Mouse (Mus musculus) hematopoietic multipotent progenitor cell, adult 10-12 weeks (in vitro differentiated cells): ENCODE data around the gene Zbtb46. TPM values are rescaled to one million over a fixed set of nuclear protein-coding genes. Genes with fewer than 3 reads are reported as not detected.

ENCODE experiments used
- polyA plus RNA-seq: library from polyadenylated mRNA; stranded (reverse); fragments of >175 nt; gene quantifications from 2 replicates; pipeline ENCODE4 v1.2.3, GENCODE M21; 2012; ENCODE audit warnings: low replicate concordance

The Zbtb46 gene
- 2.7 TPM in 2 replicates for polyA plus RNA-seq

DNA sequence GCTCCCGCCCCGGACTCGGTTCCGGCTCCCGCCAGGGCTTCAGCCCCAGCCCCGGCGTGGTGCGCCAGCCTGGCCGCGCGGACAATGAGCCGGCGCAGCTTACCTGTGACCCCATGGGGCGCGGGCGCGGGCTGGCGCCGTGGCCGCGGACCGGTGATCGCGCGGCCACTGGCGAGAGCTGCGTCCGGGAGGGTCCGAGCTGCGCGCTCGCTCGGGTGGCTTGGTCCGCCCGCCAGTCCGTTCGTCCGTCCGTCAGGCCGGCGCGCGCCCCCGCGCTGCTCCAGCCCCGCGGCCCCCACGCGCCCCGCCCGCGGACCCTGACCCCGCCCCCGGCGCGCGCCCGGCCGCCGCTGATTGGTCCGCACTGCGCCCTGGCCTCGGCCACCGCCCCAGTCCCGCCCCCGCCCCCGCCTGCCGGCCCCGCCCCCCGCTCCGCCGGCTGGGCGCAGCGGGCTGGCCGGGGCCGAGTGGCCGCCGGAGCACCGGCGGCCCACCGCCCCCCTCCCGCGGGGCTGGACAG is at the start of gene Zbtb46:
TSS of gene Zbtb46 (minus strand) at position 274 of the 520 bp plus-strand sequence.

DNA sequence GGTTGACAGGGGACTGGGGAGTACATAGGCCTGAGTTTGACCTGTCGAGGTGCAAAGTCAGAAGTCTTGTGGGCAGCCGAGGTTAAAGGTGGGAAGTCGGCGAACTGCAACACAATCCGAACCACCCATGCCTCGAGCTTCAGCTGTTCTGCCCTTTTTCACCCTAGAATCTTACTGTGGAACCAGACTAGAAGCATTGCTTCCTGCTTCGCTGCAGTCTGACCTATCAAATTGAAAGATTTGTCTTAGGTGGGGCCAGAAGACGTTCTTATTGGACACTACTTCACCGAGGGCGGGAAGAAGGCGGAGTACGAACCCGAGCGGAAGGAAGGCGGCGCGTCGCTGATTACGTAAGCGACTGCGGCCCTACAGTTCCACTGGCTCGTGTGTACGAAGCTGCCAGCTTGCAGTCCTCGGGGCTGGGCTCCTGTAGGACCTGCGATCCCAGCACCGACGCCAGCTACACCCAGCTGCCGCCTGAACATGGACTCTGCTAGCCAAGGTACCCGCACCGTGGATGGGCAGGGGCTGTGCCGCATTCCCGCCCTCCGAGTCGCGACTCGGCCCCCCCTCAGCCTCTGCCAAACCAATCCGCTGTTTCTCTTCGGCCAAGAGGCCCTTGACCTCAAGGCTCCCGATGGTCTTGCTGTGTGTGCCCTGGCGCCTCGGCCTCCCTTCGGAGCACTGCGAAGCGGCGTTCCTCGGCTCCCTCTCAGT is 37.8 kb upstream of the Zbtb46 start, which contains the start of gene Tpd52l2:
TSS of gene Tpd52l2 (plus strand) at position 312 of the 717 bp plus-strand sequence.

DNA sequence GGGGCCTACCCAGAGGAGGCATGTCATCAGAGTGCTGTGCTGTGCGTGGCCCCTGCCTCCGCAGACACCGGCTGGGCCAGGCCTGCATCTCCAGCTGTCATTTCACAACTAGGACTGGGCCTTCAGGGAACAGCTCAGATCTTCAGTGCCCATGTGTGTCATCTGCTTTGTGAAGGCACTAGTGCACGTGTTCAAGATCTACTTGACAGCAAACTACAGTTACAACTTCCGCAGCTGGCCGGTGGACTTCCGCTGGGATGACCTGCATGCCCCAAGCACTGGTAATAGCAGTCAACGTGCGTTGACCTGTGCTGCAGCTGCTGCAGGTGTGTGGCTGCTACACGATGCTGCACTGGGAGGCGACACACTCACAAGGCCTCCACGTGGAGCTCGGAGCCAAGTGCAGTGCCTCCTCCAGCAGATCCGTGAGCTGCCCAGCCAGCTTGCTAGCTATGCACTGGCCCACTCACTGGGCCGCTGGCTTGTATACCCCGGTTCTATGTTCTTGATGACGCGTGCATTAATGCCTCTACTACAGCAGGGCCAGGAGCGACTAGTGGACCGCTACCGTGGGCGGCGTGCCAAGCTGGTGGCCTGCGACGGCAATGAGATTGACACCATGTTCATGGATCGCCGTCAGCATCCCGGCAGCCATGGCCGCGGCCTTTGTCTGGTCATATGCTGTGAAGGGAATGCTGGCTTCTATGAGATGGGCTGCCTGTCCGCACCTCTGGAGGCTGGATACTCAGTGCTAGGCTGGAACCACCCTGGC is 34.1 kb upstream of the Zbtb46 start, which contains the start of gene Abhd16b:
TSS of gene Abhd16b (plus strand) at position 51 of the 772 bp plus-strand sequence.

DNA sequence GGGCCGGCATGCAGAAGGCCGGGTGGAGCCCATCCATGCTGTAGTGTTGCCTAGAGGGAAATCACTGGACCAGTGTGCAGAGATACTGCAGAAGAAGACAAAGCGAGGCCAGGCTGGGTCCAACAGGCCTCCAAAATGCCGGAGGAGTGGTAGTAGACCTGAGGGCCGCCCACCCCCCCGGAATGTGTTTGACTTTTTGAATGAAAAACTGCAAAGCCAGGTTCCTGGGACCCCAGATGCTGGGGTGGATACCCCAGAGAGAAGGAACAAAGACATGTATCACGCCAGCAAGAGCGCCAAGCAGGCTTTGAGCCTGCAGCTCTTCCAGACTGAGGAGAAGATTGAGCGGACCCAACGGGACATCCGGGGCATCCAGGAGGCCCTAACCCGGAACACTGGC is 79.4 kb downstream of the Zbtb46 start, which contains the start of gene Lime1:
TSS of gene Lime1 (plus strand) at position 301 of the 400 bp plus-strand sequence.

DNA sequence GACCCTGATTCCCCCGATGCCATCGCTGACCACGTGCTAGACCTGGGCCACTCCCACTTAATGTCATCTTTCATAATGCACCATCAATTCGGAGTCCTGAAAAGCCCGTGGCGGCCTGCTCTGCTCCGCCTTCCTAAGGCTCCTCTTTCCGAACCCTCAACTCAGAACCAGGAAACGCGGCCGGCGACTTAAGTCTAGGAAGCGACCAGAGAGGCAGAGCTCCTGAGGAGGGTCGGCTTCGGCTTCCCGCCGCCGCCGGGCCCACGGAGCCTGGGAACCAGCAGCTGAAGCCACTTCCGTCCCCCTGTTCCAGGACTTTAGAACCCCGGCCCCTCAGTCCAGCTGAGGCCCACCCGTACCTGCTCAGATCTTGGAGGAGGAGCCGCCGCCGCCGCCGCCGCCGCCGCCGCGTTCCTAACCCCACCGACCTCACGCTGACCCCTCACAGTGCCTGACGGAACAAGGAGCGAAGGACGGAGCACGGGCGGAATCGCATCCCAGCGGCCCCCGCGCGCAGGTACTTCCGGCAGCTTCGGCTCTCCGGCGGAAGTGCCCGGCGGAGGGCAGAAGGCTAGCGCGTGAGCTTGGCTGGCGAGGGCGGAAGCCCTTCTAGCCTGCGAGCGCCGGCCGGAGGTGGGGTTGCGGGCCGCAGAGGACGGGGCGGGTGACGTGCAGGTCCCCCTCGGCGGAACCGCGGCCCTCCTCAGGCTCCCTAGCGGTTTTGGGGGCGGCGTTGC is 94.2 kb downstream of the Zbtb46 start, which contains the start of the genes Zgpat and Arfrp1:
TSS of gene Zgpat (plus strand) at position 69 of the 737 bp plus-strand sequence.
TSS of gene Arfrp1 (minus strand) at position 545 of the 737 bp plus-strand sequence.

Other genes starting within 250 kb of the Zbtb46 start
- gene Srms, start 246.2 kb downstream of the Zbtb46 start, polyA plus RNA-seq, result 0.58 and 2.5 TPM in 2 replicates
- 1.9 and 3.0 TPM in 2 replicates for gene Fndc11, start 239.4 kb downstream of the Zbtb46 start, polyA plus RNA-seq
- gene Helz2, start 217.4 kb downstream of the Zbtb46 start, polyA plus RNA-seq, result 66.7 and 97.7 TPM in 2 replicates
- 26.1 and 30.2 TPM in 2 replicates for gene Gmeb2, start 171.4 kb downstream of the Zbtb46 start, polyA plus RNA-seq
- 0.20 TPM in 1 of 2 replicates, not detected in the other for gene Stmn3, start 144.9 kb downstream of the Zbtb46 start, polyA plus RNA-seq
- gene Rtel1, start 139.7 kb downstream of the Zbtb46 start, polyA plus RNA-seq, result 9.2 and 18.9 TPM in 2 replicates
- gene Zgpat, start 94.5 kb downstream of the Zbtb46 start, polyA plus RNA-seq, result 46.2 and 56.1 TPM in 2 replicates
- 22.8 and 30.5 TPM in 2 replicates for gene Arfrp1, start 94.0 kb downstream of the Zbtb46 start, polyA plus RNA-seq
- 123 and 175 TPM in 2 replicates for gene Lime1, start 79.3 kb downstream of the Zbtb46 start, polyA plus RNA-seq
- 0.08 and 0.12 TPM in 2 replicates for gene Abhd16b, start 33.8 kb upstream of the Zbtb46 start, polyA plus RNA-seq
- 4.3 and 46.6 TPM in 2 replicates for gene Tpd52l2, start 37.7 kb upstream of the Zbtb46 start, polyA plus RNA-seq
- gene Dnajc5, start 61.1 kb upstream of the Zbtb46 start, polyA plus RNA-seq, result 38.7 and 70.5 TPM in 2 replicates
- 93.4 and 215 TPM in 2 replicates for gene Uckl1, start 125.5 kb upstream of the Zbtb46 start, polyA plus RNA-seq
- gene Prpf6, start 132.4 kb upstream of the Zbtb46 start, polyA plus RNA-seq, result 12.0 and 21.1 TPM in 2 replicates
- 84.7 and 206 TPM in 2 replicates for gene Zfp512b, start 133.4 kb upstream of the Zbtb46 start, polyA plus RNA-seq
- 17.3 and 21.9 TPM in 2 replicates for gene Samd10, start 139.8 kb upstream of the Zbtb46 start, polyA plus RNA-seq
- not detected in 2 replicates for gene Gm29797, start 197.6 kb upstream of the Zbtb46 start, polyA plus RNA-seq
- 2.2 and 9.7 TPM in 2 replicates for gene Sox18, start 212.2 kb upstream of the Zbtb46 start, polyA plus RNA-seq
- 10.6 and 34.3 TPM in 2 replicates for gene Tcea2, start 220.9 kb upstream of the Zbtb46 start, polyA plus RNA-seq
- 174 and 368 TPM in 2 replicates for gene Rgs19, start 234.6 kb upstream of the Zbtb46 start, polyA plus RNA-seq
- gene Lkaaear1, start 239.0 kb upstream of the Zbtb46 start, polyA plus RNA-seq, result not detected in 2 replicates